Mouse (Mus musculus): ENCODE results near the gene Smarcad1. TPM values are rescaled to one million over a fixed set of nuclear protein-coding genes. Genes with fewer than 3 reads are reported as not detected.

The Smarcad1 gene
- polyA plus RNA-seq, 1 experiment from 2014 or later = 133 TPM

- Histone ChIP-seq H3K4me2 (ENCODE audit: low read depth, low read length, severe bottlenecking) (no peak overlapping the region), H3K4me3 (ENCODE audit: low read depth, low read length) (no peak overlapping the region), H3K27me3 (ENCODE audit: control insufficient read depth, insufficient read depth, low read length) (no peaks in the 10 kb centered on the region), H3K9me3 (ENCODE audit: control insufficient read depth, low read length) (no peaks in the 10 kb centered on the region), H3K9ac (ENCODE audit: low read length) (no peak overlapping the region), H3K27ac (ENCODE audit: low read depth, low read length) (no peak overlapping the region), H3K36me3 (ENCODE audit: control insufficient read depth, insufficient read depth, low read length) (no peaks in the 10 kb centered on the region), H3K4me1 (replicated peaks; ENCODE audit: control insufficient read depth, insufficient read depth, low read length) (no peaks in the 10 kb centered on the region; the same call in 1 of the 2 replicates)
- no peak for DNase-seq (ENCODE audit: low spot score)
- ATAC-seq (replicated peaks; ENCODE audit: low FRiP score) = no peak
- WGBS = 92% methylated on average over 4 of the region's 4 CpGs
Observed at GRCm38 (mm10) chr6:65146363-65146762, 104.0 kb downstream of the Smarcad1 start.

GRCm38 (mm10) chr6:65150703-65151102 is 108.3 kb downstream of the Smarcad1 start:
- Histone ChIP-seq H3K27me3 (ENCODE audit: control insufficient read depth, insufficient read depth, low read length) (no peaks in the 10 kb centered on the region), H3K36me3 (ENCODE audit: control insufficient read depth, insufficient read depth, low read length) (no peaks in the 10 kb centered on the region), H3K27ac (ENCODE audit: low read depth, low read length) (no peak overlapping the region), H3K4me1 (replicated peaks; ENCODE audit: control insufficient read depth, insufficient read depth, low read length) (no peaks in the 10 kb centered on the region), H3K9ac (ENCODE audit: low read length) (peak overlapping the region; percentile 16; the same call in 1 of the 2 replicates), H3K9me3 (ENCODE audit: control insufficient read depth, low read length) (no peaks in the 10 kb centered on the region), H3K4me3 (ENCODE audit: low read depth, low read length) (no peak overlapping the region), H3K4me2 (ENCODE audit: low read depth, low read length, severe bottlenecking) (peak overlapping the region; percentile 34; the same call in 1 of the 2 replicates)
- ATAC-seq (replicated peaks; ENCODE audit: low FRiP score) = no peak; the same call in 1 of the 2 replicates
- peak; percentile 53 for DNase-seq (ENCODE audit: low spot score)
- WGBS = 7% methylated on average over 22 of the region's 22 CpGs

- no peaks in the 10 kb centered on the region for H3K4me1 ChIP-seq (replicated peaks; ENCODE audit: control insufficient read depth, insufficient read depth, low read length)
- H3K36me3 ChIP-seq (ENCODE audit: control insufficient read depth, insufficient read depth, low read length) = no peaks in the 10 kb centered on the region
- WGBS = 89% methylated on average over 3 of the region's 3 CpGs
- H3K4me2 ChIP-seq (ENCODE audit: low read depth, low read length, severe bottlenecking) = no peak overlapping the region
- no peaks in the 10 kb centered on the region for H3K27me3 ChIP-seq (ENCODE audit: control insufficient read depth, insufficient read depth, low read length)
- no peaks in the 10 kb centered on the region for H3K9me3 ChIP-seq (ENCODE audit: control insufficient read depth, low read length)
- no peak overlapping the region for H3K4me3 ChIP-seq (ENCODE audit: low read depth, low read length)
- no peak overlapping the region for H3K27ac ChIP-seq (ENCODE audit: low read depth, low read length)
- DNase-seq (ENCODE audit: low spot score) (no peak), ATAC-seq (replicated peaks; ENCODE audit: low FRiP score) (no peak)
- no peak overlapping the region for H3K9ac ChIP-seq (ENCODE audit: low read length)
Observed at GRCm38 (mm10) chr6:65153570-65153969, 111.2 kb downstream of the Smarcad1 start.

DNA sequence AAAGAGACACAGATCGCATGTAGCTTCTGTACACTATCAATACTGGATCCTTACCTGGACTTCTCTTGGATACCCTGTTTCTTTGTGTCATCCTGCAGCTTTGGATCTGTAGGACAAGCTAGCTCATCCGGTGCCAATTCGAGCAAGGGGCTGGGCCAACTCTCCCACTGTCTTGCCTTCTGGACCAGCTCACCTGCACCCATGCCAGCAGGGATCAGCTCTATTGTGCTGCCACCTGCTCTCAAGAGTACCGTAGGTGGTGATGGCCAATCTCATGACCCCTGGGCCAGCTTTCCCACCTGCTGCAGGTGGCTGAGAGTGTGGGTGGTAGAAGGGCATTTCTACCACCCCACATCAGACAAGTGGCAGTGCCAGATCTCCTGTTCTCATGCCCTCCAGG is 114.7 kb downstream of the Smarcad1 start:
- no peak overlapping the region for H3K4me3 ChIP-seq (ENCODE audit: low read depth, low read length)
- 94% methylated on average over 4 of the region's 4 CpGs for WGBS

DNA sequence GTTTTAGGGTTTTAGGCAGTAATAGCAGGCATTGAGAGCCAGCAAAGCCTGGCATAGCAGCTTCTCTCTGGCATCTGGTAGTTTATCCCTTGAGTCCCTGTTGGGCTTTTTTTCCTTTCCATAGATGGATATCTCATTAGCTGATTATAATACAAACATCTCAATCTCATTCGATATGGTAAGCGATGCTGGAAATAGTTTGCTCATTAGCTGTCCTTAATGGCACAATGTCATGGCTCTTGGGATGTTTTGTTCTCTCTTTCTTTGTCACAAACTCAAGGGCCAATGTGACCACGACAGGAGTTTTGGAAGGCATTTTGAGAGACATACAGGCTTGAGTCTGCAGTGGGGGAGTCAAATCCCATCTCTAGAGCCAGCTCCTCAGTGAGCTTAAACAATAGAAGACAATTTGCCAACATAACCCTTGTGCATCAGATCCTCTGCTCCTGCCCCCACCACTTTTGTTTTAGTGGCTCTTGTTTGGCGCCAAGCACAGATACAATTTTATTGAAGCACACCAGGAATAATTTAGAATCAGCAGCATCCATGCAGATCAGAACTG is 117.1 kb downstream of the Smarcad1 start:
- Histone ChIP-seq H3K9ac (ENCODE audit: low read length) (no peak overlapping the region), H3K9me3 (ENCODE audit: control insufficient read depth, low read length) (no peaks in the 10 kb centered on the region), H3K4me1 (replicated peaks; ENCODE audit: control insufficient read depth, insufficient read depth, low read length) (no peaks in the 10 kb centered on the region), H3K4me2 (ENCODE audit: low read depth, low read length, severe bottlenecking) (no peak overlapping the region), H3K36me3 (ENCODE audit: control insufficient read depth, insufficient read depth, low read length) (no peaks in the 10 kb centered on the region), H3K27ac (ENCODE audit: low read depth, low read length) (no peak overlapping the region), H3K4me3 (ENCODE audit: low read depth, low read length) (no peak overlapping the region), H3K27me3 (ENCODE audit: control insufficient read depth, insufficient read depth, low read length) (no peaks in the 10 kb centered on the region)
- 78% methylated on average over 4 of the region's 4 CpGs for WGBS
- ATAC-seq (replicated peaks; ENCODE audit: low FRiP score) (no peak), DNase-seq (ENCODE audit: low spot score) (no peak)

More for the DNA sequence above, 114.7 kb downstream of the Smarcad1 start:
- Histone ChIP-seq H3K36me3 (ENCODE audit: control insufficient read depth, insufficient read depth, low read length) (no peaks in the 10 kb centered on the region), H3K9me3 (ENCODE audit: control insufficient read depth, low read length) (no peaks in the 10 kb centered on the region), H3K27me3 (ENCODE audit: control insufficient read depth, insufficient read depth, low read length) (no peaks in the 10 kb centered on the region), H3K27ac (ENCODE audit: low read depth, low read length) (no peak overlapping the region), H3K4me2 (ENCODE audit: low read depth, low read length, severe bottlenecking) (no peak overlapping the region), H3K9ac (ENCODE audit: low read length) (no peak overlapping the region), H3K4me1 (replicated peaks; ENCODE audit: control insufficient read depth, insufficient read depth, low read length) (no peaks in the 10 kb centered on the region)
- ATAC-seq (replicated peaks; ENCODE audit: low FRiP score) (no peak), DNase-seq (ENCODE audit: low spot score) (no peak)

GRCm38 (mm10) chr6:65164137-65164536 is 121.8 kb downstream of the Smarcad1 start:
- ATAC-seq (replicated peaks; ENCODE audit: low FRiP score) = no peak
- Histone ChIP-seq H3K4me3 (ENCODE audit: low read depth, low read length) (no peak overlapping the region), H3K9ac (ENCODE audit: low read length) (no peak overlapping the region), H3K27ac (ENCODE audit: low read depth, low read length) (no peak overlapping the region), H3K4me2 (ENCODE audit: low read depth, low read length, severe bottlenecking) (no peak overlapping the region), H3K36me3 (ENCODE audit: control insufficient read depth, insufficient read depth, low read length) (no peaks in the 10 kb centered on the region), H3K27me3 (ENCODE audit: control insufficient read depth, insufficient read depth, low read length) (no peaks in the 10 kb centered on the region), H3K4me1 (replicated peaks; ENCODE audit: control insufficient read depth, insufficient read depth, low read length) (no peaks in the 10 kb centered on the region), H3K9me3 (ENCODE audit: control insufficient read depth, low read length) (no peaks in the 10 kb centered on the region)
- no peak for DNase-seq (ENCODE audit: low spot score)
- WGBS = 89% methylated on average over 6 of the region's 6 CpGs

DNA sequence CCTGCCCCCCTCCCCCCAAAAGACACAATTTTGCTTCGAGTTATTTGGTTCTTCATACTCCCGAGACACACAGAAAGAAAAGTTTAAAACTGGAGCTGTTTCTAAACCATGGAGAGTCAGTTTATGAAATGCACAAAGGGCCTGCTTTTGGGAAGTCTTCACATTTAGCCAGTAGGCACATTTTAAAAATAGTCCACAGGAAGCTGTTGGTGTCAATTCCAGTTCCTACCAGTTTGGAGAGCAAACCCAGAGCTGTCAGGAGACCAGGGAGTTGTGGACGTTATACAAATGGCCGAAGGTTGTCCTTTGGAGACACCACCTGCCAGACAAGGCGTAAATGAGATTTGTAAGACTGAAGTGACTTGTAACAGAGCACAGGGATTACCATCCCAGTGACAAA is 122.6 kb downstream of the Smarcad1 start:
- DNase-seq (ENCODE audit: low spot score) (no peak), ATAC-seq (replicated peaks; ENCODE audit: low FRiP score) (no peak)
- Histone ChIP-seq H3K27me3 (ENCODE audit: control insufficient read depth, insufficient read depth, low read length) (no peaks in the 10 kb centered on the region), H3K36me3 (ENCODE audit: control insufficient read depth, insufficient read depth, low read length) (no peaks in the 10 kb centered on the region), H3K27ac (ENCODE audit: low read depth, low read length) (no peak overlapping the region), H3K9me3 (ENCODE audit: control insufficient read depth, low read length) (no peaks in the 10 kb centered on the region), H3K4me3 (ENCODE audit: low read depth, low read length) (no peak overlapping the region), H3K4me2 (ENCODE audit: low read depth, low read length, severe bottlenecking) (no peak overlapping the region), H3K4me1 (replicated peaks; ENCODE audit: control insufficient read depth, insufficient read depth, low read length) (no peaks in the 10 kb centered on the region), H3K9ac (ENCODE audit: low read length) (no peak overlapping the region)
- WGBS = 77% methylated on average over 5 of the region's 5 CpGs

Other genes starting within 250 kb of the Smarcad1 start
- 4.8 and 5.1 TPM in 2 replicates for gene Hpgds, start 102.3 kb downstream of the Smarcad1 start, polyA plus RNA-seq (2014; fragmentation: Nextera tagmentation; extraction: Ambion mirVana)

All from forebrain, embryonic 11.5 days (tissue).